Mouse (Mus musculus): ENCODE results near the gene Smpx. TPM values are rescaled to one million over a fixed set of nuclear protein-coding genes. Genes with fewer than 3 reads are reported as not detected.

Gene Smpx
- total RNA-seq (2021), result 100 to 1,000 TPM; 352 to 355 TPM
- long read RNA-seq, experiment 1, transcript Smpx-201 (6 exons, 1,152 nt), result major isoform, 182 of 242 reads
- long read RNA-seq, experiment 1, transcript Smpx-207 (7 exons, 465 nt), result minor isoform, 8 of 242 reads
- long read RNA-seq, experiment 1, transcript Smpx-203 (5 exons, 898 nt), result minor isoform, 32 of 242 reads
- long read RNA-seq, experiment 1, partial matches to known transcripts, result 8 of 242 reads
- long read RNA-seq, experiment 1, other reads (novel, unspliced or antisense), result 12 of 242 reads
- long read RNA-seq, experiment 2, transcript Smpx-201 (6 exons, 1,152 nt), result major isoform, 126 of 193 reads
- long read RNA-seq, experiment 2, transcript Smpx-203 (5 exons, 898 nt), result minor isoform, 46 of 193 reads
- long read RNA-seq, experiment 2, partial matches to known transcripts, result 4 of 193 reads
- long read RNA-seq, experiment 2, other reads (novel, unspliced or antisense), result 16 of 193 reads

- peak; percentile 16 for DNase-seq (ENCODE audit: low spot score)
These were observed at the start of gene Smpx for GRCm38 (mm10) chrX:157698862-157699261. Gene Smpx, plus strand, starts transcription at chrX:157698910.

DNA sequence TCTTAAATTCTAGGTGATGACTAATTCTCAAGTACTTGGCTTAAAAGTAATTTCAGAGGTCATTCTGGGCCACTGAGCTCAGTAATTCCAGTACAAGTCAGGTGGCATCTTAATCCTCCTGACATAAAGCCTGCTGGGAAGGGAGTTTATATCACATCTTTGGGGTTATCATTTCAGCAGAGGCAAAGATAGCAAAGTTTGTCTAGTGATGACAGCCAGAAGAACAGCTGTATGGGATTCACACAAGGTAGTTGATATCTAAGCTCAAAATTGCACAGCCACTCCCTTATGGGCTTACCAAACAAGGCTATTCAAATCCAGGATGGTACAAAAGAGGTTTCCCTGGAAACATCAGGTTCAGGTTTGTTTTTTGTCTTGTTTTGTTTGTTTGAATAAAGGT, 43.7 kb upstream of the Smpx start:
- no peak for DNase-seq (ENCODE audit: low spot score)

- no peak for DNase-seq (ENCODE audit: low spot score)
These were observed 41.4 kb upstream of the Smpx start for GRCm38 (mm10) chrX:157657356-157657755.

GRCm38 (mm10) chrX:157671820-157672219, 26.9 kb upstream of the Smpx start:
- DNase-seq (ENCODE audit: low spot score), result no peak

DNA sequence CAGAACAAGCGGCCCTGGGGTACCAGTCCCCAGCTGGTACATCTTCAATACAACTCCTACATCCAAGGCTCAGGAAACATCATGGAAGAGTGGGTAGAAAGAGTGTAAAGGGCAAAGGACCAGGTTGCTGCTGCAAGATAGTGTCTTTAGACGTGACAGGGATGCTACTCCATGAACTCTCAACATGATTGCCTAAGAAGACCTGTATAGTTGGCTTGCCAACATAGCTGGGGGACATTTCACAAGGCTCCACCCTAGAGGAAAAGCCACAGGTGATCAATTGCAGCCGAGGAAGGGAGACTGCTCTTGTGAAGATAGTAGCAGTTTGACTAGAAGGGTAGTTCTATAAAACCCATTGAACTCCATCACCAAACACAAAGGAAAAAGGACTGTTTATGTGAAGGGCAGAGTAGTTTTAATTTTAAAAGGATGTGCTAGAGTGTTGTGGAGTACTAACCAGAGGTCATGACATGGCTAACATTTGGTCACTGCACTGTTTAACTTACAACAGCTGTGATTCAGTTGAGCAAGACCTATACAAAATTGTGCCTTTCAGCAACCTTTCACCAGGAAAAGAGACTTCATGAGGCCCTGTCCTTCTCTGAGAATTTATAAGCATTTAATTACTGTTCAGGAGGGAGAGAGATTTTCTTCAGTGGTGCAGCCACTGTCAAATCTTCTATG, 23.9 kb upstream of the Smpx start:
- no peak for DNase-seq (ENCODE audit: low spot score)

GRCm38 (mm10) chrX:157691186-157691585, 7.5 kb upstream of the Smpx start:
- DNase-seq (ENCODE audit: low spot score), result no peak

DNA sequence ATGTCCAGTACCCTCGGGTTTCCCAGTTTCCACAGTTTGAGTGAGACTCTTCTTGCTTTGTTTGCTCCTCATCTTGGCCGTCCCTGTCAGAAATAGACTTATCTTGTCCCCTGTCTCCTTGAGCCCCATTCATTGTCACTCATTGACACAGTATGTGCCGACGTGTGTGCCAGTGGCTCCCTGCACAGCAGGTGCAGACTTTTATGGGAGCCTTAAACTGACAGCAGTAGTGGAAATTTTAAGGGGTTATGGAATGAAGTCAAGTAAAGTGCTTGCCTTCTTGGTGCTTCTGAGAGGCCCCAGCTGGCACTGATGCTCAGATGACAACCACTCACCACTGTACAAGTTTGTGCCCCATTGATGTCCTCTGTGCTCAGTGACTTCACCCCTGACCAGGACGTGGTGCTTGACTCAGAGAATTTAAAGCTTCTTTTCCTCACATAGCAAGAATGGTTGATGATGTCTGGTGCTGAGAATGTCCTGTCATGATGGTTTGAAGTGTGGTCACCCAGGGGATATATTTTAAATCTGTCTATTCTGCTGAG, 1.0 kb upstream of the Smpx start:
- DNase-seq (ENCODE audit: low spot score), result no peak

DNA sequence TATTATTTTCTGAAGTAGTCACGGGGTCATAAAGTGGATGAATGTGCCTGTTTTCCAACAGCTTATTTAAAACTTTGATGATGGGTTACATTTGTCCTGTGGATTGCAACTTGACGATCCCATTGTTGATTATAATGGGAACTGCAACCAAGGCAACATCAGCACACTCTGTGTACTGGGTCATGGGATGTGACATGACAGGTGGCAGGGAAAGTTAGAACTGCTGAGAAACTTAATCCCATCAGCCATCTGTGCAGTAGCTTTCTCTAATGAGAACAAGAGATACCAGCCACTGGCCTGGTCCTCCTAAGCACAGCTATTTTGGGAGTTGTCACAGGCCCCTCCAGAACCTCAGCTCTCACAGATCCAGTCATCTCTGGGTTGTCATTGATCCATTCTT, 8.5 kb downstream of the Smpx start:
- peak; percentile 43 for DNase-seq (ENCODE audit: low spot score)

- DNase-seq (ENCODE audit: low spot score), result no peak
These were observed 10.0 kb downstream of the Smpx start for GRCm38 (mm10) chrX:157708616-157709280.

DNA sequence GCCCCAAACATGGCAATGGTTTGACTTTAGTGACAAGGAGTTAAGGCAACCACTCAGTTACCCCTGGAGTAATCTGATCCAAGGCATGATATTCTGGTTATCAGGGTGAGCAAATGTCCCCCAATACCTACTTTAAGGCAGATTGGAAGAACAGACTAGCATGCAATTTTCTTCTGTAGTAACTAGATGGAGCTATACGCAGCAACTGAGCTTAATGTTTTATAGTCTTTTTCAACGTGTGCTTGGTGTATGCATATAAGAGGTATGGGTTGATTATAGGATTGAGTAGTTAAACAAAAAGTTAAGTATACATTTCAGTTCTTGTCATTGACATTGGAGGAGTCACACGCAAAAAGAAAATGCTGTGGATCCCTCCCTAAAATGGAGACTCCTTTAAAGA, 21.2 kb downstream of the Smpx start:
- DNase-seq (ENCODE audit: low spot score), result no peak

GRCm38 (mm10) chrX:157730622-157731341, 32.1 kb downstream of the Smpx start:
- no peak for DNase-seq (ENCODE audit: low spot score)

DNA sequence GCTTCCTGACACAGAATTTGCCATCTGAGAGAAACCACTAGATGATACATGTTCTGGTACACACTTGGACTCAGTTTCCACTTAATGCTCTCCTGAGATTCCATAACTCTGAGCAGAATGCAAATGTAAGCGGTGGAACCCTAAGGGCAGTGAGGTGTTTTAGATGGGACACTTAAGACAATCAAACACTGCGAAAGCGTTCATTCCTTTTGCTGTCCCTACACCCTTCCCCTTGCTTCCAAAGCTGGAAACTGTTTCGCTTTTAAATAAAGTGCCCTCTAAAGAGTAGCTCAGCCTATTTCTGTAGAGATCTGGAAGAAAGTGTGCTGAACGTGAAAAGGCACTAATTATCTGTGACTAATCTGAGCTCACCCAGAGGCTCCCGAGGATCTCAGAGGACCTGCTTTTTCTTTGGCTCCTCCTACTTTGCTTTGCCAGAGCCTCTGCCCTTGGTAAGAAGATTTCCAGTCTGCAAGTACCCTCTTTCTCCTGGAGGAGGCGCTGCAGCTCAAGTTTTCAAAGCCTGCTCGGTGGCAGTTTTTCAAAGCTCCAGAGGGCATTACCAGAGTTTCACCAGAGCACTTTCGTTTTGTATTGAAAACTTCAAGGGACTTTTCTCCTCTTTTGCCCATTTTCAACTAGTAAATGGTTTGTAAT, 33.1 kb downstream of the Smpx start:
- peak; percentile 75 for DNase-seq (ENCODE audit: low spot score)

DNA sequence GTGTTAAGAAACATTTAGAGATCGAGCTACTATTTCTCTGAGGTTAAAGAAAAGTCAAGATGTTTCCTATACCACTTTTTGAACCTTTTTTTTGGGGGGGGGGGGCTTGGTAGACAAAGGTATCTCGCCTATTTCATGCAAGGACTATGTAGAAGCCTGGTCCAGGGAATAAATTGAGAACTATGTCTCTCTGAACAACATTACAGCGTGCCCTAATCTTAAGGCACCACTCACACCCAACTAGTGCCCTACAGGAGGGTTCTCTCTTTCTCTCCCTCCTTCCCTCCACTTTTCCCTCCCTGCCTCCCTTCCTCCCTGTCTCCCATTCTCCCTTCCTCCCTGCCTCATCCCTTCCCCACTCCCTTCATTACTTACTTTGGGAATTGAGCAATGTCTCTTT, 33.6 kb downstream of the Smpx start:
- DNase-seq (ENCODE audit: low spot score), result no peak

GRCm38 (mm10) chrX:157733836-157734235, 35.1 kb downstream of the Smpx start:
- no peak for DNase-seq (ENCODE audit: low spot score)

- no peak for DNase-seq (ENCODE audit: low spot score)
These were observed 35.6 kb downstream of the Smpx start for GRCm38 (mm10) chrX:157734341-157734740.

DNA sequence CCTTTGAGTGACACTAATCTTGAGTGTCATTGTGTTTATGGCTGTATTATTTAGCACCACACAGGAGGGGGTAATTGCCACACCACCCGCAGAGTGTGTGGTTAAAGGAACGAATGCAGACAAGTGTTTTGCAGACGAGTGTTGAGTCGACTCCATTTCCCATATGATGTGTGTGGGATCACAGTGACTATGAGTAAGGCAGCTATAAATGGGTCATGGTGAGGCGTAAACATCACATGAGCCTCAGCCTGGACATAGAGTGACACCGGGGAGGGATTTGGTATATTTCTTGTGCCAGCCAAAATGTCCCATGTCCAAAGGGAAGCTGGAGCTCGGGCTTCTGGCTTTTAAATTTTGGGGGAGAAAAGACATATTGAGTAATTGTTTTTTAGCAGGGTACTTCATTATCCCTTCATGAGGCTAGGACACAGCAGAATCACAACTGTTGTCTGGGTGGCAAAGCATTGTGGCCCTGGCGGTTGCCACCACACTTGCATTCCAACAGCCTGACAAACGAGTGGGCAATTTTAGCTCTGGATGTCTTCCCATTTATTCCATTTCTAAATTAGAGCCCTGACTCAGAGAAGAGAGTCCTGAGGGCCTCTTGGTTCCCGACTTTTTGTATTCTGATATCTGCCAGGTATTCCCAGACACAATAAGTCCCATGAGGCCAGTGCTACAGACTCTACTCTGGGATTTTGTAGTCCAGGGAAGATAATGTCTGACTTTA, 49.3 kb downstream of the Smpx start:
- DNase-seq (ENCODE audit: low spot score), result peak; percentile 45

- DNase-seq (ENCODE audit: low spot score), result no peak
These were observed 55.8 kb downstream of the Smpx start for GRCm38 (mm10) chrX:157754559-157754958.

GRCm38 (mm10) chrX:157762542-157762941, 63.8 kb downstream of the Smpx start:
- no peak for DNase-seq (ENCODE audit: low spot score)

- no peak for DNase-seq (ENCODE audit: low spot score)
These were observed 103.0 kb downstream of the Smpx start for GRCm38 (mm10) chrX:157801669-157802068.
